Mouse (Mus musculus): ENCODE measurements around the gene Polr1b. TPM values are rescaled to one million over a fixed set of nuclear protein-coding genes. Genes with fewer than 3 reads are reported as not detected.

Polr1b gene
- polyA plus RNA-seq (2015; fragmentation: Nextera tagmentation; extraction: Ambion mirVana) = 16.9 and 18.4 TPM in 2 replicates

DNA sequence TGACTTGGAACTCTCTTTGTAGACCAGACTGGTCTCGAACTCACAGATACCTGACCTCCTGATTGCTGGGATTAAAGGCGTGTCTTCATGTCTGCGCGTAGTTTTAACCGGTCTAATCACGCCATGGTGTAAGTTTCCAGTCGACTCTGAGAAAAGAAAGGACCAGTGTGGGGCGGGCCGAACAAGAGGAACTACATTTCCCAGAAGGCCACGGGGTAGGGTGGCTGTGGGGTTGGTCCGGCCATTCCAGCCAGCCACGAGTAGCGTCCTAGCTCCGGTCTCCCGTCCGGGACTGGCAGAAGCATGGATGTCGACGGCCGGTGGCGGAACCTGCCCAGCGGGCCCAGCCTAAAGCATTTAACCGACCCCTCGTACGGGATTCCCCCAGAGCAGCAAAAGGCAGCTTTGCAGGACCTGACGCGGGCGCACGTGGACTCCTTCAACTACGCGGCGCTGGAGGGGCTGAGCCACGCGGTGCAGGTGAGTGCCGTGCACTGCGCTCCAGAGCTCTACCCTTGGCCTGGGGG lies at the start of gene Polr1b:
Gene Polr1b (plus strand): TSS at position 212 of the 527 bp plus-strand sequence.

DNA sequence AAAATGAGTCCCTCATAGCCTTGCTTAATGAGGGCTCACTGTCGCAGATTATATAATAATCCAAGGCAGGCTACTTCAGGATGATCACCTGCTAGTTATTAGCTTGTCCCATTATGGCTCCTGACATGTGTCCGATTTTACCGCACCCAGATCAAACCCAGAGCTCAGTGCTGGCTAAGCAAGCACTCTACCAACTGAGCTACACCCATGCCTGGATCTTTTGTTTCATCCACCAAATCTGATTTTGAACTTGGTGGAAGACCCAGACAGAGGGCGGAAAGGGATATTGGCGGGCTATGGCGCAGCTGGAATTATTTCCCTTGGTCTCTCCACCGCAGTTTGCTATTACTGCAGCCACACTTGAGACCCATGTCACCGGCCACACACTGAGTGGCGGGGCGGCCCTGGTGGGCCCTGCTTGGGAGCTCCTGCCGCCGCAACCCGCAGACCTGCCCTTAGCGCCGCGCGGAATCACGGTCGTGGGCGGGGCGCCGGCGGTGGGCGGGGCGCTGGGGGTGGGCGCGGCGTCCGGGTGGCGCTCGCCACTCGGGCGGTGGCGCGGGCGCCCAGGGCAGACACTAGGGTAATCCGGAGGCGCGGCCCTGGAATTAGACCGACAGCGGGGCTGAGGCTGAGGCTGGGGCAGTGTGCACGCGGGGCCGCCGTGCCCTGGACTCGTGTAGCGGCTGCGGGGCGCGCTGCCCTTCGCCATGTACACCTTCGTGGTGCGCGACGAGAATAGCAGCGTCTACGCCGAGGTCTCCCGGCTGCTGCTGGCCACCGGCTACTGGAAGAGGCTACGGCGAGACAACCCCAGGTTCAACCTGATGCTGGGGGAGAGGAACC lies 35.1 kb upstream of the Polr1b start, which contains the start of gene Ttl:
Gene Ttl (plus strand): TSS at position 506 of the 846 bp plus-strand sequence.

DNA sequence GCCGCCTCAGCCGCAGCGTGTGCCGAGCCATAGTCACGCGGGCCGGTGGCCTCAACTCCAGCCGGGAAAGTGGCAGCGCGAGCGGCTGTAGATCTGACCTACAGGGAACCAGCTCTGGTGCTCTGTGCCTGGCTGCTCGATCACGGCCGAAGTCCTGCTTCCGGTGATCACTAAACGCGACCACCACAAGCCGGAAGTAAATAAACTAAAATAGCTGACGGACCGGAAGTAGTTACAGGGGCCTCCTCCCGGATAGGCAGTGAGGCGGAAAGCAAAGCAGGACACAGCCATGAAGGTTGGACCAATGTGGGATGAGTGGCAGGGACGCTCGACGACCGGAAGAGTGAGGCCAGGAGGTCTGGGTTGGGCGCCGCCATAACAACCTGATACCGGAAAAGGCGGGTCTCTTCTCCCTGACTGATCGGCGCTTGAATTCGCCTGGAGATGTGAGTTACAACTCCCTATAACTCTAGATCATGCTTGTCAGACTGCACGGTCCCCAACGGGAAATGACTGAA lies 28.7 kb downstream of the Polr1b start, which contains the start of gene Chchd5:
Gene Chchd5 (plus strand): TSS at position 289 of the 518 bp plus-strand sequence.

Other genes with a start within 250 kb of the Polr1b start
- 0.22 and 0.41 TPM in 2 replicates for gene Fbln7, start 238.0 kb upstream of the Polr1b start, polyA plus RNA-seq (2015; fragmentation: Nextera tagmentation; extraction: Ambion mirVana)
- 4.9 and 5.7 TPM in 2 replicates for gene Zc3h8, start 156.9 kb upstream of the Polr1b start, polyA plus RNA-seq (2015; fragmentation: Nextera tagmentation; extraction: Ambion mirVana)
- gene Zc3h6, start 133.6 kb upstream of the Polr1b start, polyA plus RNA-seq (2015; fragmentation: Nextera tagmentation; extraction: Ambion mirVana) = 2.5 and 2.6 TPM in 2 replicates
- 9.1 and 10.8 TPM in 2 replicates for gene Gm10762, start 133.3 kb upstream of the Polr1b start, polyA plus RNA-seq (2015; fragmentation: Nextera tagmentation; extraction: Ambion mirVana)
- 0.02 TPM in 1 of 2 replicates, not detected in the other for gene Vinac1, start 52.8 kb upstream of the Polr1b start, polyA plus RNA-seq (2015; fragmentation: Nextera tagmentation; extraction: Ambion mirVana)
- 2.5 and 3.0 TPM in 2 replicates for gene Ttl, start 35.1 kb upstream of the Polr1b start, polyA plus RNA-seq (2015; fragmentation: Nextera tagmentation; extraction: Ambion mirVana)
- gene Chchd5, start 28.7 kb downstream of the Polr1b start, polyA plus RNA-seq (2015; fragmentation: Nextera tagmentation; extraction: Ambion mirVana) = 11.2 and 15.4 TPM in 2 replicates
- 35.1 and 38.7 TPM in 2 replicates for gene Slc20a1, start 97.8 kb downstream of the Polr1b start, polyA plus RNA-seq (2015; fragmentation: Nextera tagmentation; extraction: Ambion mirVana)
- 25.4 and 26.7 TPM in 2 replicates for gene Ckap2l, start 196.2 kb downstream of the Polr1b start, polyA plus RNA-seq (2015; fragmentation: Nextera tagmentation; extraction: Ambion mirVana)
- 0.75 and 0.81 TPM in 2 replicates for gene Il1a, start 209.0 kb downstream of the Polr1b start, polyA plus RNA-seq (2015; fragmentation: Nextera tagmentation; extraction: Ambion mirVana)

Data from spleen, postnatal 0 days (tissue).